Mouse (Mus musculus): ENCODE data around the gene Zfp574.

GRCm38 (mm10) chr7:25087256-25087912 lies 15.0 kb downstream of the Zfp574 start:
- TF ChIP-seq POLR2A (IDR thresholded peaks at IDR 0.05; ENCODE audit: control insufficient read depth, extremely low read depth, insufficient read depth, low read length, poor library complexity) (no peak), CTCF (IDR thresholded peaks at IDR 0.05; ENCODE audit: borderline replicate concordance, control insufficient read depth, extremely low read depth, insufficient read depth, low read length, poor library complexity) (no peak)

Data from thymus, adult 2 months (tissue).